Mouse (Mus musculus) C2C12 (cell line): ENCODE results near the gene Tmem17. TPM values are rescaled to one million over a fixed set of nuclear protein-coding genes. Genes with fewer than 3 reads are reported as not detected.

Source experiments
- H3K27me3 ChIP-seq: one replicate; pipeline ENCODE4 v1.6.1; 2011; ENCODE audit not compliant: control insufficient read depth, insufficient read depth, insufficient read length
- H3K36me3 ChIP-seq: one replicate; pipeline ENCODE4 v1.6.1; 2011; ENCODE audit not compliant: control insufficient read depth, insufficient read depth
- H3K4me3 ChIP-seq: one replicate; pipeline ENCODE4 v1.5.1; 2011; ENCODE audit warnings: mild to moderate bottlenecking, control low read depth; ENCODE audit not compliant: poor library complexity, insufficient read depth, severe bottlenecking
- H3K79me2 ChIP-seq: one replicate; pipeline ENCODE4 v1.6.1; 2011; ENCODE audit not compliant: control insufficient read depth, insufficient read depth
- H3K79me3 ChIP-seq: one replicate; pipeline ENCODE4 v1.6.1; 2011; ENCODE audit warnings: low read depth, control low read depth
- H3ac ChIP-seq: one replicate; pipeline ENCODE3; 2011; ENCODE audit warnings: low read depth; ENCODE audit not compliant: control insufficient read depth, insufficient read length
- CEBPB ChIP-seq: IDR thresholded peaks from one replicate; pipeline ENCODE4 v1.6.1; 2011; ENCODE audit warnings: low read depth, mild to moderate bottlenecking, control low read depth, moderate library complexity
- CTCF ChIP-seq: IDR thresholded peaks from one replicate; pipeline ENCODE4 v1.5.1; 2011; ENCODE audit not compliant: control insufficient read depth, insufficient read depth, insufficient read length
- FOSL1 ChIP-seq: IDR thresholded peaks from one replicate; pipeline ENCODE4 v1.8.0; 2011; ENCODE audit warnings: mild to moderate bottlenecking, low read length; ENCODE audit not compliant: poor library complexity, insufficient read depth, severe bottlenecking
- MAX ChIP-seq: IDR thresholded peaks from one replicate; pipeline ENCODE4 v1.6.1; 2011; ENCODE audit warnings: mild to moderate bottlenecking, control low read depth
- MYOD1 ChIP-seq: IDR thresholded peaks from one replicate; pipeline ENCODE4 v1.6.1; 2011; ENCODE audit warnings: low read depth; ENCODE audit not compliant: control insufficient read depth, insufficient read length
- MYOG ChIP-seq: IDR thresholded peaks from one replicate; pipeline ENCODE4 v1.6.1; 2011; ENCODE audit not compliant: control insufficient read depth, insufficient read length; ENCODE audit errors: extremely low read depth
- USF1 ChIP-seq: IDR thresholded peaks from one replicate; pipeline ENCODE4 v1.6.1; 2011; ENCODE audit warnings: low read depth, mild to moderate bottlenecking, control low read depth, moderate library complexity
- long read RNA-seq, 2 experiments: library from polyadenylated mRNA; unstranded; transcript quantifications; one replicate each; pipeline ENCODE4 v2.0.0; 2019 to 2020
- polyA plus RNA-seq: library from polyadenylated mRNA; unstranded; fragments of >200 nt; fragmentation: generic; extraction: Trizol; gene quantifications from one replicate; pipeline ENCODE4 v1.2.1, GENCODE M21; 2012; ENCODE audit warnings: missing spikeins

Tmem17 gene
- polyA plus RNA-seq, result 2.7 TPM
- long read RNA-seq, experiment 1, transcript Tmem17-201 (4 exons, 1,568 nt), result major isoform, 5 of 5 reads
- long read RNA-seq, experiment 1, partial matches to known transcripts, result 0 of 5 reads
- long read RNA-seq, experiment 1, other reads (novel, unspliced or antisense), result 0 of 5 reads
- long read RNA-seq, experiment 2, transcript Tmem17-201 (4 exons, 1,568 nt), result major isoform, 5 of 5 reads
- long read RNA-seq, experiment 2, partial matches to known transcripts, result 0 of 5 reads
- long read RNA-seq, experiment 2, other reads (novel, unspliced or antisense), result 0 of 5 reads

DNA sequence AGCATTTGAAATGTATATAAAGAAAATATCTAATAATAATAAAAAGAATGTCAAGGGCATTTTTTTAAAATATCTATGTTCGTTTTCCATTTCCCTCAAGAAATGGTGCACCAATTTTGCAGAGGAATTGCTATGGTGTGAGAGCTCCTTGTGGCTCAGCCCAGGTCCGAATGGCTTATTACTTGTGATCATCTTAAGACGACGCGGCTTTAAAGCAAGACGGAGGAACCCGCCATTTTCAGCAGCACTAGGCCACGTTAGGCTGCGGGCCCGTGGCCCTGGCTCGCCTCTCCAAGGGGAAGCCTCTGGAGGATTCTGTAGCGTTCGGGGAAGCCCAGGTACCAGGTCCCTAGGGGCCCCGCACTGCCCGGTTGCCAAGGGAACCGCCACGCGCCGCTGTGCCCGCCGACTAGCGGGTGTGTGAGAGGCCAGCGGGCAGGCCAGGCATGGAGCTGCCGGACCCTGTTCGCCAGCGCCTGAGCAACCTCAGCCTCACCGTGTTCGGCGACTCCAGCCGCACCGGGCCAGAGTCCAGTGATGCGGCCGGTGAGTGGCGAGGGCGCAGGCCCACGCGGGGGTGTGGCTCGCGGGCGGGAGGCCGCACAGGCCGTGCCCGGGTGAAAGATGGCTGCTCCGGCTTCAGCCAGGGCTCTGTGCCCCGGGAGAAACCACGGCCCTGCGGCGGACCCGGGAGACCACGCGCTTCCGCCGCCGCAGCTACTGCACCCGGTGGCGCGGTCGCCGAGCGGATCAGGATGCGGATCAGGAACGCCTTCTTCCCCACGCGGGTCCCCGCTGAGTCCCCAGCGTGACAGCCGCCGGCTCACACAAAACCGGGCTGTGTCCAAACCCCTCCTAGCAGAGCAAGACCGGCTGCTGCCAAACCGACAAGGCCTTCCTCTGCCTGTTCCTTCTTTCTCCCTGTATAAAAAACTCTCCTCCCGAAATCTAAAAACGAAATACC is at the start of gene Tmem17:
Gene Tmem17, plus strand, starts transcription at position 51 of the 964 bp plus-strand sequence.
- peak; percentile 52 for TF ChIP-seq MAX
- TF ChIP-seq MYOG, result no peak
- no peak for TF ChIP-seq USF1
- no peak for TF ChIP-seq CTCF
- Histone ChIP-seq H3K79me2 (no peaks in the 10 kb centered on the region), H3ac (peak within 1 kb of the TSS; percentile 73), H3K36me3 (no peaks in the 10 kb centered on the region), H3K4me3 (peak within 1 kb of the TSS; percentile 50), H3K79me3 (no peaks in the 10 kb centered on the region), H3K27me3 (no peaks in the 10 kb centered on the region)

DNA sequence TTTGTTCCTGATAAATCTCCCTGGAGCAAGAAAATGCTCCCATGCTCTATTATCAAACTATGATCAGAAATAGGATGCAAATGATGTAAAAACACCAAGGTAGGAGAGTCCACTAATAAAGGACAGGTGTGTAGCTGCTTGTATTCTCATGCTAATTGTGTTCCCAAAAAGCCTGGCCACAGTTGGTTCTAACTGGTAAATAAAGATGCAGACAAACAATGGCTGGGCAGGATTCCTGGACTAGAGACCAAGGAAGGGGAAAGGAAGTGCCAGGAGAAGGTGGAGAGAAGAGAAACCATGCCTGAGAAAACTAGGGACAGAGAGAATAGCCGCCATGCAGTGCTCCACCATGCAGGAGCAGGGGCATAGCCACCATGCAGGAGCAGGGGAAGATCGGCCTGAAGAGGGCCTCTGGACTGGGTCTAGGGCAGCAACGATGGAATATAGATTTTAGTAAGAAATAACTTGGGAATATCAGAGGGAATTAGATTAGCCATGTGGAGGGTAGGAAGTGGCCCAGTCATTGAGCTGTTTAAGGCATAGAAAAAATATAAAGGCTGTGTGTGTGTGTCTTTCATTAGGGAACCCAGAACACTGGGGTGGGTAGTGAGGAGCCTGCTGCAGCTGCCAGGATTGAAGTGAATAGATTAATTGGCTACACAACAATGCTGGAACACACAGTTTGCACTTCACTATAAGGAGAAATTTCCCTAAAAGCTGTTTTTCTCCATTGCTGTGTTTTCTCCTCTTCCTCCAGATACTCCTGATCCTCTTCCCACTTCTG is 31.9 kb upstream of the Tmem17 start:
- Histone ChIP-seq H3K36me3 (no peaks in the 10 kb centered on the region), H3K79me2 (no peaks in the 10 kb centered on the region), H3K27me3 (no peaks in the 10 kb centered on the region), H3ac (no peak overlapping the region), H3K4me3 (no peak overlapping the region), H3K79me3 (no peaks in the 10 kb centered on the region)
- TF ChIP-seq FOSL1 (no peak), MYOG (no peak), CTCF (no peak), USF1 (no peak), MYOD1 (no peak), CEBPB (no peak), MAX (no peak)

DNA sequence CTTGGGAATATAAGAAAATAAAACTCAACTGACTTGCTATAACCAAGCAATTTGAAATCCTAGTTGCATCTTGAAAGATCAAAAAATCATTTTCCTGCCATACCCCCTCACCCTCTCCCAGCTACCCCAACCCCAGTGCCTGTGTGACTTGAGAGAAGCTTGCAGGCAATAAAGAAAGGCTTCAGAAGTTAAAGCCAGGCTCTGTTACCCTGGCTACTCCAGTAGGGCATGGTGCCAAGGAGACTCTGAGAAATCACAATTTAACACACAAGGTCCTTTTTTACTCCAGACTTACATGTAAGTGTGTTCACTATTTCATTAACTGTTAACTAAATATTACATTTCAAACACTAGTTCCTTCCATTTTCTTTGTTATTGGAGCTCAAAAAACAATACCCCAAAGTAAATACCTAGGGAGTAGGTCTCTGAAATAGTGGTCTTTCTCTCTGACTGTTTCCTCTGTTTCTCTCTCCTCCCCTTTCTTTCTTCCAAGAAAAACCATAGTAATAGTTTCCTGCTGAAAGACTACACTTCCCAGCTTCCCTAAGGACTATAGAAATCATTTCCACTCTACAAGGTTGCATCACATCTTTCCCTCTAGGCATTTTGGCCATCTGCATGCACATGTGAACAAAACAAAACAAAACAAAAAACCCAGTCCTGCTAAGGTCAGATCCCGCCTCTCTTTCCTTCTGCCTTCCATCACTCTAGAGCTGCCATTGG is 30.1 kb upstream of the Tmem17 start:
- Histone ChIP-seq H3K79me2 (no peaks in the 10 kb centered on the region), H3ac (no peak overlapping the region), H3K4me3 (no peak overlapping the region), H3K27me3 (no peaks in the 10 kb centered on the region), H3K79me3 (no peaks in the 10 kb centered on the region), H3K36me3 (no peaks in the 10 kb centered on the region)
- TF ChIP-seq CTCF (no peak), FOSL1 (no peak), CEBPB (peak; percentile 83), MYOD1 (no peak), USF1 (no peak)

DNA sequence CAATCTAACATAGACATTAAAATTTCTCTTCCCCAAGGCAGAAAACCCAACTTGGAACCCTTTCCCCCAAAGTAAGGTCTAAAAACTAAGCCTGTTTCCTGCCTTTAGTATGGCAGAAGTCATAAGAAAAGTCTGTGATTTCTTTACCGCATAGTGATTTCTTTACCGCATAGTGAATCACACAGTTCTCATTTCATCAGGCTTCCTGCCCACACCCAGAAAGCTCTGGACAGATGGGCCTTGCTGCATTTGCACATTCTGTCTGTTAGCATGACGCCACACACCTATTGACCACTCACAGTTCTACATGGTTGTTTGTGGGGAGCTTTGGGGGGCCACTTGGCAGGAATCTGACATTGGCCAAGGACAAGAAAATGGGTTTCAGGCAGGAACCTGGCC is 29.5 kb upstream of the Tmem17 start:
- Histone ChIP-seq H3K27me3 (no peaks in the 10 kb centered on the region), H3K4me3 (no peak overlapping the region), H3K79me2 (no peaks in the 10 kb centered on the region)

GRCm38 (mm10) chr11:22493694-22494319 is 18.1 kb upstream of the Tmem17 start:
- H3K79me2 ChIP-seq, result no peaks in the 10 kb centered on the region
- no peaks in the 10 kb centered on the region for H3K27me3 ChIP-seq
- no peak overlapping the region for H3K4me3 ChIP-seq
- H3K36me3 ChIP-seq, result no peaks in the 10 kb centered on the region
- H3ac ChIP-seq, result no peak overlapping the region
- TF ChIP-seq MAX (no peak), CTCF (no peak), FOSL1 (no peak), MYOG (no peak)
- no peaks in the 10 kb centered on the region for H3K79me3 ChIP-seq

More for the DNA sequence above, 29.5 kb upstream of the Tmem17 start:
- TF ChIP-seq MAX (no peak), FOSL1 (no peak), MYOG (no peak), MYOD1 (no peak)
- Histone ChIP-seq H3ac (no peak overlapping the region), H3K36me3 (no peaks in the 10 kb centered on the region), H3K79me3 (no peaks in the 10 kb centered on the region)
